Comparison of ENCODE assay signal across 7 mouse cellular contexts in genomic region chr8:103644106-103644505, GRCm38 (mm10).
DNase-seq lines count a peak whose midpoint lies in the region; ATAC-seq lines count a peak whose summit lies in the region.

No protein-coding gene starts in this region.

- no peaks in the 10 kb centered on the region for H3K27me3 ChIP-seq in kidney, embryonic 16.5 days (ENCODE audit: insufficient read depth, low read length)

- no peak overlapping the region for H3K4me3 ChIP-seq in kidney, embryonic 16.5 days (ENCODE audit: low read length)

- H3K4me1 ChIP-seq in kidney, embryonic 16.5 days (ENCODE audit: insufficient read depth, low read length), result no peaks in the 10 kb centered on the region

- no peak overlapping the region for H3K4me2 ChIP-seq in kidney, embryonic 16.5 days (replicated peaks; ENCODE audit: low read depth, low read length)

- 73% methylated on average over 6 of the region's 6 CpGs for WGBS in kidney, embryonic 16.5 days

- no peak overlapping the region for H3K9ac ChIP-seq in kidney, embryonic 16.5 days (replicated peaks; ENCODE audit: low read length)

- no peak overlapping the region for H3K27ac ChIP-seq in kidney, embryonic 16.5 days (ENCODE audit: low read length)

- no peaks in the 10 kb centered on the region for H3K9me3 ChIP-seq in kidney, embryonic 16.5 days (ENCODE audit: low read length)

- ATAC-seq in kidney, embryonic 16.5 days (ENCODE audit: low FRiP score, low TSS enrichment), result no peak
- ATAC-seq in megakaryocyte-erythroid progenitor cell, adult 5-6 weeks (replicated peaks; ENCODE audit: low FRiP score, low TSS enrichment, poor library complexity, severe bottlenecking), result no peak

- H3K36me3 ChIP-seq in kidney, embryonic 16.5 days (ENCODE audit: insufficient read depth, low read length), result no peaks in the 10 kb centered on the region

- DNase-seq in kidney, postnatal 10 days, result peak; percentile 33
- peak; percentile 28 for DNase-seq in fibroblast of lung, adult 2 months (ENCODE audit: low read depth)
- DNase-seq in layer of hippocampus, adult 9-10 months (ENCODE audit: low spot score), result peak; percentile 9
- DNase-seq in right cerebral cortex, adult 18-20 months, result peak; percentile 34
- no peak for DNase-seq in yolk sac, embryonic 10.5 days (ENCODE audit: low spot score)
